Mouse (Mus musculus) cerebellum, adult 8-10 months (tissue): ENCODE measurements at regions not wholly inside any gene's neighbourhood (a gene's known extent, or its start where the extent isn't known, plus 50 kb on each side); places are given as distances from the start of the nearest gene placed in this dataset.

Experiments
- DNase-seq: peaks from one replicate; pipeline ENCODE4 v3.0.0; 2022

DNA sequence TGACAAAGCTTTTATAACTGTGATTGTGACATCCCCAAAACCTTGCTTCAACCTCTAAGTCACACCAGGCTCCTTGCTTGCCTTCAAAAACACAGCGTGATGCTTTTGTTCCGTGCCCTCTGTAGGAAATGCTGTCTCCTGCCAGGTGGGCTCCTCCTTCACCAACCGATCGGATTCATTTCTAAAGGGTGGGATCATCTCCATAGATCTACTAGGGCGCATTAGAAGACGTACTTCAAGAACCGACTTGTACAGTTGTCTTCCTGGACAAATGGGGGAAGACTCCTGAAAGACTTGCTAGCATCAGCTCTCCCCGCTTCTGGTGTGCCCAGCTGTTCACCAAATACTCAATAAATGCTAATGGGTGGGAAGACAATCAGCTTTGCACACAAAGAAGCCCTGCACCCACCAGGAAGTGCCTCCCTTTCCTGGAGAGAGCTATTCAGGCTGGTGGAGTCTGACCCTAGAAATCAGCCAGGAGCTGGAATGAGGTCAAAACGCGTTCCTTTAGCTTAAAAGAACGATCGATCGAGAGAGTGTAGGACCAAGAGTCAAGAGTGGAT, 53.0 kb downstream of the Hoxa1 start:
- no peak for DNase-seq

DNA sequence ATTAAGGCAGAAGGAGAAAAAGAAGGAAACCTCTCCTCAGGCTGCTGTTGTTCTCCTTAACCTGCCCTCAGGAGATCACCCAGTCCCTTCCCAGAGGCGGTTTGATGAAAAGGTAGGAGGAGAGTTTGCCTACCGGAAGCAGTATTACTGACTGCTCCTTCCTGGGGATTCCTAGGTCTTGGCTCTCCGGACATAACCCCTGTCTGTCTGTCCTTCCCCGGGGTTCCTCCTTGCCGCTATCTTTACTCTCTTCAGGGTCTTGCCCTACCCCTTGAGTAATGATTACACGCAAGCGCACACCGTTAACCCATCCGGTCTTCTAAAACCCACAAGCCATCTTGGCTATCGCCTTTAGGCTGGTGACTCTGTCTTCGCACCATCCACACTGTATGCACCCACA, 54.0 kb downstream of the Hoxa1 start:
- no peak for DNase-seq

DNA sequence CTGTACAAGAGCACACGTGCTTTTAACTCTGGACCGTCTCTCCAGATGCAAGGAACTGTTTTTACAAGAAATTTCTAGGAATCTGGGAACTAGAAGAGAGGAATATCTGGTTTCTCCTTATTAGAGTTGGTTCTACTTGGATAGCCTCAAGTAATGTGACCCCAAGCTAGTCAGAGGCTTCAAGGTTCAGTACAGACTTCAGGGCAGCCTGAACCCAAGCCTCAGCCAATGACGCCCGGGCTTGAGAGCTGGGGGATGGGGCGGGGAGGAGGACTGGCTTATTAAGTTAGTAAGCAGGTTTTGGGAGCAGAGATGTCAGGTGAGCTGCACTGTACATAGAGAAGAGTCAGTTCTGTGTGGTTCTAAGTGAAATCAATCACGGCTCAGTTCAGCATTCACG, 54.5 kb downstream of the Hoxa1 start:
- no peak for DNase-seq

DNA sequence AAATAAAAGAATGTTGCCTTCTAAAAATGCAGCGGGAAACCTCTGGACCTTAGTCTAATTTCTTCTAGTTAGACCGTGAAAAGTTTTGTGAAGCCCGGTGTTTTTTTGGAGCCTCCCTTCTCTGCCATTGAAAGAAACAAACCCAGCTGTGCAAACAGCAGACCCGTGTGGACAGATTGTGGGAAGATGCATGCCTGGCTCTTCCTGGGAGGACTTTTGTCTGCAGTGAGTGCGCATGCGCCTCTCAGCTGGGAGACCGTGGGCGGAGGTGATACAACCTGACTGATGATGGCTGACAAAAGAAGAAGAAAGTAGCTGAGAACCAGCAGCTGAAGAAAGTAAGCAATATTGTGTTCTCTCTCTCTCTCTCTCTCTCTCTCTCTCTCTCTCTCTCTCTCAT, 55.4 kb downstream of the Hoxa1 start:
- DNase-seq = no peak

DNA sequence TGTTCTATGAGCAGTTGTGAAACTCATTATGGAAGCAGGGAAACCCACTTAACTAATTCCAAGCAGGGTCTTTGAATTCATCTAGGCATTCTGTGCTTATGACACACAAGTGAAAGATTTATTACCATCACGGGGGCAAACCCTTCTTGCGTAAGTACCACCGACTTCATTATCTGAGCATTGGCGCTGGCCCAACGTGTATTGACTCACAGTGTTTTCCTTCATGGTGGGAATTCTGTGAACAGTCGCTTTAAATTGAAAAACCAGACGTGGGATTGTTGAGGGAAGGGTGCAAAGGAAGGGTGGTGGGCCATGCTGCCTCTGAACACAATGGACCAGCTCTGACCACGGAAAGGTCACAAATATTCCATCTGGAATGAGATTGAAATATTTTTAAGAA, 55.9 kb downstream of the Hoxa1 start:
- no peak for DNase-seq

DNA sequence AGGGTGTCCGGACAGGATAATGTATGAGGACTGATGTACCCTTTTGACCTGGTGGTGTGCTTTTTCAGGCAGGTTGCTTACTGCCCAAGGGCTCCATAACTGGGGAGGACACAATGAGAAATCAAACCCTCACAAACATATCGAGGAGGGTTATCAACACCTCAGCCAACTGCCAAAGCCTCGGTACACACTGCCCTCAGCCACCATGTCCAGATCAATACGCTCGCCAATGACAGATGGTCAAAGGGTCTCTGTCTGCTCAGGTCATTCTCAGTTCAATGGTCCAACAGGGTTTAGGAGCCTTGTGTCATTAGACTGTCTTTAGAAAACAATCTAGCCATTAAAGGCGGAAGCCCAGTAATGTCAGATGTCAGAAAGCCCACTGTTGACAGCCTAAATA, 56.9 kb downstream of the Hoxa1 start:
- no peak for DNase-seq

DNA sequence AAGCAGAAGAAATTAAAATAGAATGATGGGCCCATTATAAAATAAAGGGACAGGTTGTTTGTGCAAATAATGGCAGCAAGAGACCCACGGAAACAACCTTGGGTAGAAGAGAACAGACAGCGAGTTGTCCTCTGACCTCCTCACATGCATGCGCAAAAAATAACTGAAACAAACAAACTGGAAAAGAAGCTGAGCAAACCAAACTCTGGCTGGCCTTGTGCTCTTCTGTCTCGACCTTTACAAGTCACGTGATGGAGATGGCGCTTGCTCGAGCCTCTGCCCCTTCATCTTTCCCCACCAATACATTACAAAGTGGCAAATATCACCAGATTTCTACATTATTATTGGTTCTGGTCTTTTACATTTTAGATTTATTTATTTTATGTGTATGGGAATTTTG, 59.3 kb downstream of the Hoxa1 start:
- DNase-seq = no peak

DNA sequence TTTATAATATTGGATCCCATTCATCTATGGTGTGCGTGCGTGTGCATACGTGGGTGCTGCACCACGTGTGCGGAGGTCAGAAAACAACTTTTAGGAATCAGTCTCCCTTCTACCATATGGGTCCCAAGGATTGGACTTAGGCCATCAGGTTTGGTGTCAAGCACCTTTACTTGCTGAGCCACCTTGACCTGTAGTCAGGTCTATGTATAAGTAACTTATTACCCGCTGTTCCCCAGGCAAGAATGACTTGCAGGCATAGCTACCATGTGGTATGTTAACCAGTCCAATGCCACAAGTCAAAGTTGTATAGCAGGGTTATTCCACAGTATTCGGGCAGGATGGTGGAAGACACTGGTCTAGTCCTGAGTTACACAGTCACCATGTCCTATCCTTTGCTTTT, 62.5 kb downstream of the Hoxa1 start:
- no peak for DNase-seq

DNA sequence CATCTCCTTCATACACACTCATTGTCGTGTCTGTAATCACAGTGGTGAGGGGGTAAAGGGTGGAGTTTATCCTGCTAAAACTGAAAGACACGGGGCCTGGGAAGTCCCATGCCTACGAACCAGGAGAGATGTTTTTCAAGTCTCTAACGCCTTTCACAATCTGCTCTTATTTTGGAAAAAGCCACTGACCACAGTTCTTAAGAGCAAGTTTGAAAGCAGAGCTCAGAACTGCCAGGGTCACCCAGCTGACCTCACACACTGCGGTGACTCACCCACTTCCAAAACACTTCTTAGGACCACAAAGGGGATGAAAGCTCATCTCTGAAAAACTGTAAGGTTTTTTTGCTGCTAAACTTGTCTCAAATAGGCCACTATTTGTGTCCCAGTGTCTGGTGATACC, 66.7 kb downstream of the Hoxa1 start:
- DNase-seq = no peak

DNA sequence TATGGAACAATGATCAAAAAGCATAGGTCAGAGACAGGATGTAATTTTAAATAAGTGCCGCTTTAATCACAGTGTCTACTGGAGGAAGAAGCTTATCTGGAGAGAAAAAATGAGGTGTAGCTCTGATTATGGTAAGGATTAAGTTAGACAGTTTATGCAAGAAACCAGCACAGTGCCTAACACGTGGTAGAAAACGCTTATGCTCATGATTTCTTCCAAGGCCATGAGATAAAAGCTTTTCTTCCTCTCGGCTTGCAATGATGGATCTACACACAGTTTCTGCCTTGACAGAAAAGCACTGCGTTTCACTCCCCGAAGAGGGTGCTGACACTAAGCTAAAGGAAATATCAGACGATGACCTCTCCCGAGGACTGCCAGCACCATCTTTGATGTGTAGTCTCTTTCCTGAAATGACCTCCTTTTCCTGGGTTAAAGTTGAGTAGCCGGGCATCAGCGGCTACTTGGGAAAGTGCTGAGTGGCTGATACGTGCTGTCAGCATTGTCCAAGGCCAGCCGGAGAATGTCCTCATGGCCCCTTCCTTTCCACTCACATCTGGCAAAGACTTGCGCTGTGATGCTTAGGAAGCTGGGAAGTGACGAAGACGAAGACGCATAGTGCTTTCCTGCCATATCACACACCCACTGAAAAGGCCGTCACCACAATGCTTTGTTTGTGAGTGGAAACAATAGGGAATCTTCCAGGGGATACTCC, 72.0 kb downstream of the Hoxa1 start:
- DNase-seq = no peak

DNA sequence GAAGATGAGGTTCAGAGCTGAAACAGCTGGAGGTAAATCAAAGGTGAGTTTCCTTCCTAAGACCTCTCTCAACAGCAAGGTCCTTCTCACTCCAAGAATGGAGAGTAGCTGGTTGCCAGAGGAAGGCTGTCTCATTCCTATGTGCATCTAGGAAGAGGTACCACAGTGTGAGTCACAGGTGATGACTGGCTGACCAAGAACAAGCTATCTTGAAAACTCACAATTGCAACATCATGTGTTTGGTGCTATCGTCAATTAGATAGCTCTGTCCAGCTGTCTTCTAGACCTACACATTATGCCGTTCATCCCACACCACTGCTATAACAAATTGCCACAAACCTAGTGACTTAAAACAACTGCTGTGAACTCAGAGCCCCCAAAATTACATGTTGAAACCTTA, 72.3 kb upstream of the Skap2 start:
- no peak for DNase-seq

DNA sequence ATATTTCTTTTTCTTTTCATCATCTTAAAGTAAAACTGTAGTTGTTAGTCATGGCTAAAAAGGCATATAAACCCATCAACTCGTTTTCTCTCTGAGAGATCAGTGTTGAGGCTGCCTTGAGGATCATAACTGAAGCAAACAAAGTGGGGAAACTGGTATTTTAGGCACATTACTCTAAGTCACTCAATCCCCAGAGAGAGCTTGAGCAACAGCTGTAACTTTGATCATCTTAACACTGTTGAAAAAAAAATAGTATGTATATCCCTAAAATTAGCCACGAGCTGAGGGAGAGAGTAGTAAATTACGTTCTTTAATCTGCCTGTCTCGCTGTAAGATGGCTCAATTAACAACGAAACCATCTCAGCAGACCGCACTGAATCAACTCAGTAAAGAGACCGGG, 67.2 kb upstream of the Skap2 start:
- DNase-seq = no peak

DNA sequence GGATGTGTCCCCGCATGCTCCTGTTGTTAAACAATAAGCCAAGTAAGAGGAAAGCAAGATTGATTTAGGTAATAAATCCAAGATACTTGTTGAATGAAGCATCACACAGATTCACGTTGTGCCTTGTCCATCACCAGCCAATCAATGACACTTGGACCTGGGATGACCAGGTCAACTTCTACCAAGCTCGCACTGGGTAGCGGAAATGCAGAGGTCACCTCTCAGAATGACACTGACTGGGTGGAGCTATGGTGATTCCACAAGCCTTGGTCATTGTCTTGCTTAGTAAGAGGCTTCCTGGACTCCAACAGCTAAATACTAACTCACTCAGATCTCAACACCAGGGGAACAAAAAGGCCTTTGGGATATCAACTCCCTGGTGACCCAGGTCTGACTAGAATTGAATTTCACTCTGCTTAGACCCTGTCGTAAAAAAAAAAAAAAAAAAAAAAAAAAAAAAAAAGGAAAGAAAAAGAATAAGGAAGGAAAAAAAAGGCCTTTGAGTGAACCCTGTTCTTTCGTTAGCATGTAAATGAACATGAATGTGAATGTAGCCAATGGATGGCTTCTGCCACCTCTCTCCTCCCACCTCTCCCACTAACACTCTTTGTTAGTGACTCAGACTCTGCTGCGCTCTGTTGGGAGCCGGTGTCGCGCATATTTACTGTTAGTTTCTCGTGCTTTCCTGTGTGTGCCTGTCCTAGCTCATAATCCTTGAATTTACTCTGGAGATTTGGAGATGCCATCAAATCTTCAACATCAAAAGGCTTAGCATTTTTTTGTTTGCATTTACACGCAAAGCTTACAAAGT, 66.4 kb upstream of the Skap2 start:
- DNase-seq = no peak

DNA sequence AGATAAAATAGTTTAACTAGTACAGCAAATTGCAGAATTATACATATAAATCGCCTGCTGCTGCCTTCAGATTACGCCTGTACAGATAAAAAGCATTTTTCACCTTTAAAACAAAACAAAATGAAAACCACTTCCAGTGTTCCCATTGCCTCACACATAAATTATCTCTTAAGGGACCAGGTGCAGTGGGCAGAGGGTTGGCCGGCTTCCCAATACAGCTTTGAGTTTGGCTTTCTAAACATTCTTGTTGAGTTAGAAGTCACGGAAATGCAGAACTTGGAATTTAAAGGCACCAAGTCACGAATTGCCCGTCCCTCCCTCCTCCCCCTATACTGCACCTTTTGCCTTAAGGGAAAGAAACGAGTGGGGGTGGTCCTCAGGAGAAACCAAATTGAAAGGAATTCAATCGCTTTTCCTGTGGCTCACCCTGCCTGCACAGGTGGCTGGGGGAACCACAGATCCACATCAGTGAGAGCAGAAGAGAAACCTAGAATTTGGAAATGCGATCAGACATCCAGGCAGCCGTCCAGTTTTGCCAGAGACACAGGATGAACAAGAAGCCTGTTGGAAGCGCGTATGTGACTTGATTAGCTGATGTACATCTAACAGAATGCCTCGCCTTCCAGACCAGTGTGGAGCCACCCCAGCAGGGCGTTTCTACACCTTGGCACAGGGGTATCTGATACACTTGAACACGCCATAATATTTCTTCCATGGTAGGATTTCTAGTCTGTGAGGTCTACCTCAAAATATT, 64.0 kb upstream of the Skap2 start:
- no peak for DNase-seq

DNA sequence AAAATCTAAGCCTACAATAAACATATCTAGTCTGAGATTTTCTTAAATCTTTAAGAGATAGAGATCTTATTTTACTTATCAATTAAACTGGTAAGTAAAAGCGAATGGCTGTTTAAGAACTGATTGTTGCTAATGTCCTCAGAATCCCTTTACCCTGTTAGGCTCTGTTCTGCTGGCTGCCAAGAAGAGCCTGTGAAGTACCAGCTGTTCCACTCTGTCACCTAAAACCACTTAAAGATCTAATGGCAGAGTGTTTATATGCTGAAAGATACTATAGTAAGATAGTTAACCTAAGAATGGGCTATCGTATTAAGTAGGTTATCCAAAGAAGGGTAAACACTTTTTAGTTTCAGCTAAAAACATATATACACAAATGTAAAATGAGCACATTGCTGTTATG, 62.6 kb upstream of the Skap2 start:
- DNase-seq = no peak

DNA sequence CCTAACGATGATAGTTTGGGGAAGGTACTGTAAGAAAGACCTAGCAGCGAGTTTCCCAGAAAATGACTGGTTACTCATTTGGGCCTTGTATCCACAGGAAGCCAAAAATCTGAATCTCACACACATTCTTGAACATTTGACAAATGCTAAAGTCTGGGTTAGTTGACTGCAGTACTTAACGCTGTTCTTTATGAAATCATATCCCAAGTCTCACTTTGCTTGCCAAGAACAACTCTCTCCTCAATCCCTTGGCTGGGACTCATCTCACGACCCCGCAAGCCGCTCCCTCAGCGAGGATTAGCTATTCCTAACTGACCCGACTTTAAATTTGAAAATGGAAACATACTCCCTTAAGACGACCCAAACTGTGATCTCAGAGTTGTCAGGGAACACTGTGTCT, 54.8 kb upstream of the Skap2 start:
- no peak for DNase-seq

DNA sequence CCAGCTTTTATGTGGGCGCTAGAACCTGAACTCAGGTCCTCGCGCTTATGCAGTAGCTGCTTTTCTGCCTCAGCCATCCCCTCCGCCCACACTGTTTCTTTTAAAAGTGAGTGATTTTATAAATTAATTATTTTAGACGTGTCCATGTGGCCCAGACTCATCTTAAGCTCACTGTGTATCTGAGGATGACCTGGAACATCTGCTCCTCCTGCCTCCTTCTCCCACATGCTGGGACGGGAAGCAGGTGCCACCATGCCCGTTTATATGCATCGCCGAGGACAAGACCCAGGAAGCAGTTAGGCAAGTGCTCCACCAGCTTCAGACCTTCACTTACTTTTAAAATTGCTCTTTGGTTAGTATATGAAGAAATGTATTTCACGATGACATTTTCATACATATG, 53.3 kb upstream of the Skap2 start:
- no peak for DNase-seq

DNA sequence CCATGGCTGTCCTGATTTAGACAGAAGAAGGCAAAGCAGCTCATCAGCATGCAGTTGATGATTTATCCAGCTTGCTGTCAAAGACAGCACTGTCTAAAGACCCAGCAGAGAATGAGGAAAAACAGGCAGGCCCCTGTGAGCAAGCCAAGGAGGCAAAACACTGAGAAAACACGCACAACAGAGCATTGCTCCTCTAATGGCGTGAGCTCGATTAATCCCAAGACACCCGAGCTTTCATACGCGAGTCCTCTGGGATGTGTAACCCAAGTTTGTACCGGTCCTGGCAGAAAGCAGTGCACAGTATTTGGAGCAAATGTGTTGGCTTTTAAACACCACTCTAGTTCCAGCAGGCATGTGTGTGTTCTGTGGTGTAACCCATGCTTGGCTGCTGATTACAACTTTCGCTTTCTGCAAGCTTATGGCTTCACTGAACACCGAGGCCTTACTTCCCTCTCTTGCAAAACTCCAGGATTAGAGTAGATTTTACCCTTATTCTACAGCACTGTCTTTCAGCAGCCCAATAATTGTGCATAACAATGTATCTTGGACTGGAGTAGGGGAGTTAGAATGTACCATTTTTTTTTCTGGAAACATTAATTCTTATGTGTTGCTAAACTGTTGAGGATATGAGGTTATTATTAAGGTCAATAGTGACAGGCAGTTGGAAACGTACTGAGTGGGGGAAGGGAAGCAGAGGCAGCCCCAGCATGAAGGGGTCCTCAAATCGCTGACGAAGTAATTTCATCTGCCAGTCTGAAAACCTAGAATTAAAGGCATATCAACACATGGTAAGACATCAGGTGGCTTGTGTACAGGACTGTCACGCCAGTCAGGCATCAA, 52.0 kb upstream of the Skap2 start:
- peak; percentile 1 for DNase-seq
